Comparison of ENCODE assay signal across 22 mouse cellular contexts in the genomic region with DNA sequence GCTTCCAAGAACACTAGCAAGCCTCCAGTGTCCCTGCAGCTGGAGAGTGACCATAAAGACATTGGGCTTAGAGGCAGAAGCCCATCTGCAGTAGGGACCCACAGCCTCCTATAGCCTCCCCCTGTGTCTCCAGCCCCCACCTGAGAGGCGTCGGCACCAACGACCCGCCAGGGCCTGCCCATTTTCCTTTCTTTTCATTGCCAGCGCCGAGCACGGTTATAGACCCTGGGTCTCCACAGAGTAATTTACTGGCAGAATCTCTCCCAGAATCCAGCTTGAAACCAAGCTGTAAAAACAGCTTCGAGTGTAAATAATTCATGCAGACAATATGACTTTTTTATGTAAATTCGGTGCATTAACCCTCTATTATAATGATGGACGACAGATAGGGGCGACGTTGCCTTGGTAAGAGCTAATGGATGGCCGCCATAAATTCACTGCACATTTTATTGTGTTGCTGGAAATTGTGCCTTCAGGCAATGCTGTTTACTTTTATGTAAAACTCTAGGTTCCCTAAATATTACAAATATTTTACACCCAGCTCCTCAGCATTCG. TPM values are rescaled to one million over a fixed set of nuclear protein-coding genes. Genes with fewer than 3 reads are reported as not detected.
A peak's percentile ranks its signal among the peaks of the same experiment; 100 is the strongest.
DNase-seq lines count a peak whose midpoint lies in the region; ATAC-seq lines count a peak whose summit lies in the region.
"Had no signal": no experiment of that assay in that cellular context is flagged by ENCODE, and none has a peak within 500 bp of the region (broad histone marks: within the 10 kb centered on the region; RNA-seq: fewer than 3 reads in every experiment).

No protein-coding gene starts in this region.

- no peaks in the 10 kb centered on the region for H3K36me3 ChIP-seq in kidney, embryonic 15.5 days
- no peaks in the 10 kb centered on the region for H3K36me3 ChIP-seq in forebrain, embryonic 16.5 days (ENCODE audit: control insufficient read depth, insufficient read depth)
- H3K36me3 ChIP-seq in hindbrain, embryonic 16.5 days (ENCODE audit: control insufficient read depth, insufficient read depth, low read length), result no peaks in the 10 kb centered on the region
- H3K36me3 ChIP-seq in midbrain, embryonic 16.5 days (ENCODE audit: control insufficient read depth, insufficient read depth, low read length), result no peaks in the 10 kb centered on the region

- no peak overlapping the region for H3K27ac ChIP-seq in kidney, embryonic 15.5 days
- peak overlapping the region; percentile 39 for H3K27ac ChIP-seq in forebrain, embryonic 16.5 days (ENCODE audit: low read length)
- 0 out of 2 replicates have a peak overlapping the region, but pooled peaks have one; percentile 32 for H3K27ac ChIP-seq in hindbrain, embryonic 16.5 days (ENCODE audit: low read depth, low read length)
- peak overlapping the region; percentile 66; the same call in 1 of the 2 replicates for H3K27ac ChIP-seq in midbrain, embryonic 16.5 days (ENCODE audit: low read length)
- H3K27ac ChIP-seq: layer of hippocampus, adult 2 months had no signal

- 0 out of 2 replicates have a peak, but pooled peaks have one; percentile 46 for ATAC-seq in kidney, embryonic 15.5 days (replicated peaks; ENCODE audit: low FRiP score)
- ATAC-seq in forebrain, embryonic 16.5 days, result peak; percentile 20; the same call in 1 of the 2 replicates
- peak; percentile 55 for ATAC-seq in hindbrain, embryonic 16.5 days
- ATAC-seq in midbrain, embryonic 16.5 days, result no peak
- ATAC-seq: inflammation-experienced regulatory T-cells, adult 6 months had no signal

- no peak for DNase-seq in kidney, postnatal 10 days
- no peak for DNase-seq in right cerebral cortex, adult 2 months (ENCODE audit: low spot score in 2 of 2)
- DNase-seq in layer of hippocampus, postnatal 36 days, result no peak
- DNase-seq in right cerebral cortex, postnatal 14 days, result no peak
- DNase-seq: adrenal gland, adult 8-10 months; cerebellum, adult 11-12 months; cerebellum, postnatal 36 days; gastrocnemius, postnatal 36 days; heart, postnatal 10 days; lung, adult 18-20 months; right cerebral cortex, postnatal 25 days had no signal

- WGBS in kidney, embryonic 15.5 days, result 30% methylated on average over 14 of the region's 14 CpGs
- 31% methylated on average over 14 of the region's 14 CpGs for WGBS in forebrain, embryonic 16.5 days
- WGBS in hindbrain, embryonic 16.5 days, result 29% methylated on average over 14 of the region's 14 CpGs
- WGBS in midbrain, embryonic 16.5 days, result 30% methylated on average over 14 of the region's 14 CpGs

- no peaks in the 10 kb centered on the region for H3K9me3 ChIP-seq in kidney, embryonic 15.5 days (replicated peaks)
- H3K9me3 ChIP-seq in forebrain, embryonic 16.5 days (ENCODE audit: control insufficient read depth, low read length), result no peaks in the 10 kb centered on the region
- no peaks in the 10 kb centered on the region for H3K9me3 ChIP-seq in hindbrain, embryonic 16.5 days (ENCODE audit: control insufficient read depth, low read length)
- H3K9me3 ChIP-seq in midbrain, embryonic 16.5 days (replicated peaks; ENCODE audit: control insufficient read depth, low read length, poor library complexity, severe bottlenecking), result no peaks in the 10 kb centered on the region

- peaks cover 32% of the 10 kb centered on the region for H3K4me1 ChIP-seq in kidney, embryonic 15.5 days
- H3K4me1 ChIP-seq in forebrain, embryonic 16.5 days (replicated peaks; ENCODE audit: control insufficient read depth, insufficient read depth, low read length), result peaks cover 20% of the 10 kb centered on the region
- peaks cover 11% of the 10 kb centered on the region for H3K4me1 ChIP-seq in hindbrain, embryonic 16.5 days (ENCODE audit: control insufficient read depth, insufficient read depth, low read depth, low read length)
- H3K4me1 ChIP-seq in midbrain, embryonic 16.5 days (ENCODE audit: control insufficient read depth, insufficient read depth, low read length), result peaks cover 20% of the 10 kb centered on the region

- H3K4me2 ChIP-seq in kidney, embryonic 15.5 days, result no peak overlapping the region
- H3K4me2 ChIP-seq in forebrain, embryonic 16.5 days (ENCODE audit: low read length), result no peak overlapping the region
- H3K4me2 ChIP-seq in hindbrain, embryonic 16.5 days (ENCODE audit: low read length), result no peak overlapping the region
- H3K4me2 ChIP-seq in midbrain, embryonic 16.5 days (ENCODE audit: low read length), result no peak overlapping the region

- H3K4me3 ChIP-seq in kidney, embryonic 15.5 days (replicated peaks), result no peak overlapping the region
- no peak overlapping the region for H3K4me3 ChIP-seq in forebrain, embryonic 16.5 days (replicated peaks; ENCODE audit: low read length)
- no peak overlapping the region for H3K4me3 ChIP-seq in hindbrain, embryonic 16.5 days (ENCODE audit: low read length)
- no peak overlapping the region for H3K4me3 ChIP-seq in midbrain, embryonic 16.5 days (ENCODE audit: low read depth, low read length)
- H3K4me3 ChIP-seq: layer of hippocampus, adult 2 months had no signal

- no peak overlapping the region for H3K9ac ChIP-seq in kidney, embryonic 15.5 days
- H3K9ac ChIP-seq in forebrain, embryonic 16.5 days (replicated peaks; ENCODE audit: low read depth, low read length), result no peak overlapping the region
- H3K9ac ChIP-seq in hindbrain, embryonic 16.5 days (ENCODE audit: low read depth, low read length), result no peak overlapping the region
- no peak overlapping the region for H3K9ac ChIP-seq in midbrain, embryonic 16.5 days (ENCODE audit: low read depth, low read length)

- peaks cover 48% of the 10 kb centered on the region for H3K27me3 ChIP-seq in kidney, embryonic 15.5 days
- H3K27me3 ChIP-seq in forebrain, embryonic 16.5 days (replicated peaks; ENCODE audit: control insufficient read depth, insufficient read depth, low read length), result no peaks in the 10 kb centered on the region
- peaks cover 8% of the 10 kb centered on the region; the same call in 1 of the 2 replicates for H3K27me3 ChIP-seq in hindbrain, embryonic 16.5 days (replicated peaks; ENCODE audit: control insufficient read depth, insufficient read depth, low read length)
- H3K27me3 ChIP-seq in midbrain, embryonic 16.5 days (ENCODE audit: control insufficient read depth, insufficient read depth, low read depth, low read length), result no peaks in the 10 kb centered on the region

RNA-seq across cellular contexts. Expression of a gene that starts 4.9 kb away (rescaled TPM):
- not detected in 2 replicates for polyA plus RNA-seq in kidney, embryonic 15.5 days (2015; fragmentation: Nextera tagmentation; extraction: Ambion mirVana)
- 1.1 and 1.7 TPM in 2 replicates for polyA plus RNA-seq in forebrain, embryonic 16.5 days (2015; fragmentation: Nextera tagmentation; extraction: Ambion mirVana)
- 0.36 and 0.49 TPM in 2 replicates for polyA plus RNA-seq in hindbrain, embryonic 16.5 days (2015; fragmentation: Nextera tagmentation; extraction: Ambion mirVana)
- 1.1 and 1.5 TPM in 2 replicates for polyA plus RNA-seq in midbrain, embryonic 16.5 days (2015; fragmentation: Nextera tagmentation; extraction: Ambion mirVana)
- 1 to 10 TPM; 1.1 to 1.4 TPM for total RNA-seq in layer of hippocampus, postnatal 36 days (2021)
- total RNA-seq: adrenal gland, adult 8-10 months; gastrocnemius, postnatal 36 days; heart, postnatal 10 days; liver, adult 2 months; monocyte, adult 5-6 weeks had no signal
- polyA plus RNA-seq: inflammation-experienced regulatory T-cells, adult 6 months; kidney, embryonic 14.5 days; liver, adult 2 months; stomach, embryonic 16.5 days; thymus, postnatal 0 days had no signal

RNA-seq across cellular contexts. Expression of a gene that starts 41.1 kb away (rescaled TPM):
- polyA plus RNA-seq in kidney, embryonic 15.5 days (2015; fragmentation: Nextera tagmentation; extraction: Ambion mirVana), result 0.62 and 0.69 TPM in 2 replicates
- 20.9 and 22.7 TPM in 2 replicates for polyA plus RNA-seq in forebrain, embryonic 16.5 days (2015; fragmentation: Nextera tagmentation; extraction: Ambion mirVana)
- polyA plus RNA-seq in hindbrain, embryonic 16.5 days (2015; fragmentation: Nextera tagmentation; extraction: Ambion mirVana), result 3.0 and 6.7 TPM in 2 replicates
- 12.3 and 14.4 TPM in 2 replicates for polyA plus RNA-seq in midbrain, embryonic 16.5 days (2015; fragmentation: Nextera tagmentation; extraction: Ambion mirVana)
- 10 to 100 TPM; 42.7 to 44.9 TPM for total RNA-seq in layer of hippocampus, postnatal 36 days (2021)
- total RNA-seq: liver, adult 2 months; monocyte, adult 5-6 weeks had no signal
- polyA plus RNA-seq: inflammation-experienced regulatory T-cells, adult 6 months; liver, adult 2 months had no signal
